Mouse (Mus musculus) natural killer cell, adult 2 months (primary cell): ENCODE results near the gene Shisa5.

ENCODE experiments used
- DNase-seq, 2 experiments: peaks; one replicate each; pipeline ENCODE4 v3.0.0; 2022; ENCODE audit warnings: low spot score in 2 of 2

The Shisa5 gene

DNA sequence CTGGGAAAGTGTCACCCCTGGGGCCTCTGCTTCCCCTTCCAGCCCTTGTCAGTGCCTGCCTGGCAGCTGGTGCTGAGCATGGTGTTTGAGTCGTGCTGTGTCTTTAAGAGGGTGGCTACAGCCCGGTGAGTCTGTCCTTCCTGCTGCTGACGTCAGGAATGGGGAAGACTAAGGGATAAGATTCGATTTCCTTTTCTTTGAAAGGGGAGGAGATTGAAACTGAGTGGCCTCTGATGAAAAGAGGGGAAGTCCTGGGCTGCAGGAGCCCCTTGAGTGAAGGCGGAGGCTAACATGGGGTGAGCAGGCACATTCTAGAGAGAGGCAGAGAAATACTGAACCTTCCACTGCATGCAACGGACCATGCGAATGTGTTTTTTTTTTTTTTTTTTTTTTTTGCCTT lies 16.3 kb downstream of the Shisa5 start:
- DNase-seq: peak; percentile 66 to 72

DNA sequence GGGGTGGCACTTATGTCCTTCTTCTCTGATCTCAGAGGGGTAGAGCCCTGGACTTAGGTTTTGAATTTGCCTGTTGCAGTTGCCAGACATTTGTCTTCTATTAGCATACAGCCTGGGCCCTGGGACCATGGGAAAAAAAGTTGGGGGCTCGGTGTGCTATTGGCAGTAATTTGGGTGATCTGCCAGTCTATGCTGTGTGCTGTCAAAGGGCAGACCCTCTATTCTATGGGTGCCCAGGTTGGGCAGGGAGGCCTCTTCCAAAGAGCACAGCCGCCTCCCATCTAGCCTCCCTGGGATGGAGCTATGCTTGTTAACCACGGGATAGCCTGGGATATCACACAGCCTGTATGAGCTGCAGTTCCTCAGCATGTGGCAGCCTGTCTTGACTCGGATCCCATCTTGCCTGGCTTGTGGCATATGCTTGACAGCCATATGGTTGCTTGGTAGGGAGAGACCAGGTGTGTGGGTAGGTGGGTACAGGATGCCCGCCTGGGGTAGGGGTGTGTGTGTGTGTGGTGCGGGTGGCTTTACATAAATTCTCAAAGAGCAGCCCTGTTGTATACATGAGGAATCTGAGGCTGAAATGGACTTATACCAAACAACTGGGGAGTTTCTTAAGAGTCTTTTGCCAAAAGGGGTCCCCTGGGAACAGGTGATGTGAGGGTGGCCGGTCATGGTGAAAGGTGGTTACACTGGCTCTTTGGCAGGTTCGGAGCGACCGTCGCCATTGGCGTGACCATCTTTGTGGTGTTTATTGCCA lies 17.1 kb downstream of the Shisa5 start:
- DNase-seq: no peak

DNA sequence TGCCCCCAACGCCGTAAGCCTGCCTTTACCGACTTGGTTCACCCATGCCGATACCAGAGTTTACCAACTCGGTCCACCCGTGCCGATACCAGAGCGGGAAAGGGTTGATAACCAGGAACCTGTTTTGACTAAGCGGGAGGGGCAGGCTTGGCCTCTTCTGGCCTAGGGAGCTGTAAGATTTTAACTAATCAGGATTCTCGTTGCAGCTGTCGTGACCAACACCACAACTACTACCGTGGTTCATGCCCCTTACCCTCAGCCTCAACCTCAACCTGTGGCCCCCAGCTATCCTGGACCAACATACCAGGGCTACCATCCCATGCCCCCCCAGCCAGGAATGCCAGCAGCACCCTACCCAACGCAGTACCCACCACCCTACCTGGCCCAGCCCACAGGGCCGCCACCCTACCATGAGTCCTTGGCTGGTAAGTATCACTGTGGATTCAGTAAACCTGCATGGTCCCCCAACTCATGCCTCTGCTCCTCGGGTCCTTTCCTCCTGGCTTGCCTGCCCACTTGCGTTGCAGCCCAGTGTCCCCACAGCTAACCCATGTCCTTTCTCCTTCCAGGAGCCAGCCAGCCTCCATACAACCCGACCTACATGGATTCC lies 17.8 kb downstream of the Shisa5 start:
- DNase-seq: no peak

DNA sequence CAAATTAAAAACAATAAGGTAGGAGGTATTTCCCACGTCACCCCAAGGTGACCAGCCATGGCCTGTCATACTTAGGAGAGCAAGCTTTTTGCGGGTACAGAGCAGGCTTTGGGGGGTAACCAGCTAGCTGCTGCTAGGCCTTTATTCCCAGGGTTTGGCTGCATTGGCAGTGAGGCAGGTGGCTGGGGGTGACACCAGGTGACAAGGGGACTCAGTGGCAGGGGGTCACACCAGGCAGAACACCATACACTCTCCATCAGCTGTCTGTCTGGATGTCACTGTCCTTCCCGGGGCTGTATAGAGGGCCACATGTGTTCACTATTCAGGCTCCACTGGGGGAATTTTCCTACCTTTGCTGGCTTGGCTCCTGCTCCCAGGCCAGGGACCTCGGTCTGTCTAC lies 18.6 kb downstream of the Shisa5 start:
- DNase-seq: no peak

DNA sequence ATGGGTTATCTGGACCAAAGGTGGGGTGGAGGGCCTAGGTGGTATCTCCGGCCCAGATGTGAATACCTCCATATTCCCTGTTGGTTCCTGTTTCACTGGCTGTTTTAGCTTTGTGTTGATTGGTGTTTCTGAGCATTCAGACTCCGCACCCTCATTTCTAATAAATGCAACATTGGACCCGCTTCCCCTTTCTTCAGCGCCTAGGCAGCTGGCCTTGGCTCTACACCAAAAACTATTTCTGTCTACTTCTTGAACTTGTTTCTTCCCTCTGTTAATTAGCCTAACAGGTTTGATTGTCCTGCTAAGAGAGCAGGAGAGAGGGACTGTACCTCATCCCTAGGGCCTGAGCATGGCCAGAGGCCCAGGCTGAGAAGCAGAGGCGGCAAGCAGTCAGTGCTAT lies 19.2 kb downstream of the Shisa5 start:
- DNase-seq: peak in 1 of 2 experiments; percentile 31

DNA sequence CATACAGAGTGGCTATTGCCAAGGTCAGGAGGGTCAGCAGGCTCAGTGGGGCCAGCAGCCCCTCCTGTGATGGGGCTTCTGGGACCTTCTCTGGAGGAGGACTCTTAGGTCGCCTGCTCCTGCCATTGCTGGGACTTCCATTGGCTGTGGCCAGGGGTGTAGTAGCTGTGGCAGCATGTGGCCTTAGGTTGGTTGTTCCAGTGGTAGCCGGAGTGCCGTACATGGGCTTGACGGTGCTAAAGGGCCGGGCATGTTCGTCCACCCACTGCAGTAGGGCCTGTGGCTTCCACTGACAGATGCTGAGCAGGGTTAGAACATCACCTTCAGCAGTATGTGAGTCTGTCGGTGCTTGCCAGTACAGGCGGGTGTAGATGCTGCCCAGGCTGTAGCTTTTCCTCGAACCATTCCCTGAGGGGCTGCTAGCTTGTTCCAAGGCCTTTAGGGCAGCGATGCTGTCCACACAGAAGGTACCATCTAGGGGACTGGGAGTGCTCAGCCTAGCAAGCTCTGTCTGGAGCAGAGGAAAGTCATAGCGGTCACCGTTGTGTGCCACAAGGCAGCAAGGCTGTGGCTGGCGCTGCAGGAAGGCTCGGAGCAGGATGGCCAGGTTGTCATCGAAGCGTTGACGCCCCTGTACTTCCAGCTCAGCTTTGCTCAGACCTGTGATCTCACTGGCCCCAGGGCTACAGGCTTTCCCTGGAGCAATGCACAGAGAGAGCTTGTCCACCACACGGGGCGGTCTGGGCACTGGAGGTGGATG lies 19.8 kb downstream of the Shisa5 start:
- DNase-seq: peak in 1 of 2 experiments; percentile 28

DNA sequence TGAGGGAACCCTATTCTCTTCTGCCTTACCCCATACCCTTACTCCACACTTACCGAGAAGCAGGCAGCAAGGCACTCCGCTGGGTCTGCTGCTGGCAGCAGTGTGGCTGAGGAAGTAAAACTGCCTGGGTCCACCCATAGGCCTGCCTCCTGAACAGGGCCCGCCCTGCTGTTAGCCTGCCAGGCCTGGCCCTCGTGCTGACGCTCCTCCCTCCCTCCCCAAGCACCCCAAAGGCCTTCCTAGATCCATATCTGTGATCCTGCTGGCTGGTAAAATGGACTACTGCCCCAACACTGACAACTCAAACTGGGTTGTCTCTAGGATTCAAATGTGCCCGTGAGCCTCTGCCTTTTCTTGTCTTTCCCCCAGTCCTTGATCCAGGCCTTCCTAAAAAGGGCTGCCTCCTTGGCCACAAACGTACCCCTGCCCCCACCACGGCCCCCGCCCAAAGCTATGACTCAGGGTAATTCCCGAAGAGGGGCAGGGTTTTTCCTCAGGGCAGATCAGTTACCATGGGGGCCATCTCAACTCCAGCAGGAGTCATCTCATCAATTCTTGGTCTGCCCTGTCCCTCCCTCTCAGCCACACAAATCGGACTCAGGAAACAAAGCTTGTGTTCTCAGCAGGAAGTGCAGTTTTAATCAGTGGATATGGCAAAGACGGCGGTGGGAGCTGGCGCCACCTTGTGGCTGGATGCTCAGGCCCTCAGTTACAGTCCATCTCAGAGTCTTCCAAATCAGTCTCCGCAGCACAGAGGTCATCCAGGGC lies 21.0 kb downstream of the Shisa5 start, which contains the start of gene Trex1:
Gene Trex1 (minus strand): TSS at position 599 of the 768 bp plus-strand sequence.
- peak; percentile 87 to 90 for DNase-seq

DNA sequence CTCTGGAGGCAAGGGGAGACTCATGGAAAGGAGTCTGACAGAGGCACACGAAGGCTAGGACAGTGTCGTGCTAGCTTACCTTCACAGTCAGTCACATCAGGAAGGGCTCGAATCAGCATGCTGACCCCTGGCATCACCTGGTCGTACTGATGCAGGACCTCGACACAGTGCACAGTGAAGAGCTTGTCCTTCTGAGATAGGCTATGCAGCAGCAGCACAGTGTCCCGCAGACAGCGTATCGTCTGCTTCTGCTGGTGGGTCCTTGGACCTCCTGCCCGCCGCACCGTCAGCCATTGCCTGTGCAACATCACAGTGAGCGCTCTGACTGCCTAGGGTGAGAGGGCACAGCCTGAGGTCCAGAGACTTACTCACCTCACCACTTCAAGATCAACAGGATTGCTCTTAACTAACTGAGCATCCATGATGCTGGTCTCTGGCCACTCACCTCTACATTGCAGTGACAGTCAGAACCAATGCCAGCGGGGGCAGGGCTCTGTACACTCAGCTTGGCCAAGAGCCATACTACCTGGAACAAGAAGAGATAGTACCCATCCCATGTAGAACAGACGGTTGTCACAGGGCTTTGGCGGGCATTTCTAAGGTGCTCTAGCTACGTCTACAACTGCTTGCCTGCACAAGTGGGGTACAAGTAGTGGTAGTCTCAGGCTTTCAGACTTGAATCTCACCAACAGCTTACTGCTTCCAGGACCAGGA lies 22.0 kb downstream of the Shisa5 start:
- DNase-seq: no peak

DNA sequence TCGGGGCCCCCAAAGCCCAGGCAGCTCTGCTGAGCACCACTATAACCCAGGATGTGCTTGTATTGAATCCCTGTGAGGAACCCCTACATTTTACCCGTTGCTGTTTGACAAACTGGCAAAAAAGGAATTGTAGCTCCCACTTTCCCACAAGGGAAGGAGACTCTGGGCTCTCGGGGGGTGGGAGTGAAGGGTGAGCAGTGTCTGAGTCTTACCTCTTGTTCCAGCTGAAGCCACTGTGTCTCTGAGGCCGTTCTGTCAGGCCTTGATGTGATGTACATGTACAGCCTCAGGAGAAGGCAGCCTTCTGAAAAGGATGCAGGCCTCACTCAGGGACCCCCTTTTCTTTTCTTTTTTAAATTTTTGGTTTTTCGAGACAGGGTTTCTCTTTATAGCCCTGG lies 22.5 kb downstream of the Shisa5 start:
- DNase-seq: no peak

DNA sequence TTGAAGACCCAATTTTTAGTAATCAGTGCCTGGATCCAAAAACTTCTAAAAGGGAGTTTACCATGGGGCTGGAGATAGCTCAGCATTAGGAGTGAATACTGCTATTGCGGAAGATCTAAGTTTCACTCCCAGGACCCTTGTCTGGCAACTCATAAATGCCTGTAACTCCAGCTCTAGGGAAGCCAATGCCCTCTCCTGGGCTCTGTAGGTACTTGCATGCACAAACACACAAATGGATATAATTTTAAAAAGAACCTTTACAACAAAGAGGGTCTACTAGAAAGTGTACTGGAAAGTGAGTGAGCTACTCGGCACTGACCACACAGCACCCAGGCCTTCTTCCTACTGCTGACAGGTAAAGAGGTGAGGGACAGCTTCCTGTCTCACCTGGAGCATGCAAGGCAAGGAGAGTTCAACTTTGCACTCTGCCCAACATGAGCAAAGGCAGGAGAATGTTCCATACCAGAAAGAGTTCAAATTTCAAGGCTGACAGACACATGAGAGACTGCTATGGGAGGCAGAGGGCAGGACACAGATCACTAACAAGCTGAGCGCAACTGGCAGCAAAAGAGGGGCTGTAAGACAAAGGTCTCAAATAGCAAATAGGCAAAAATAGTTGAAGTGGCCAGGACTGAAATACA lies 29.9 kb downstream of the Shisa5 start:
- no peak for DNase-seq

DNA sequence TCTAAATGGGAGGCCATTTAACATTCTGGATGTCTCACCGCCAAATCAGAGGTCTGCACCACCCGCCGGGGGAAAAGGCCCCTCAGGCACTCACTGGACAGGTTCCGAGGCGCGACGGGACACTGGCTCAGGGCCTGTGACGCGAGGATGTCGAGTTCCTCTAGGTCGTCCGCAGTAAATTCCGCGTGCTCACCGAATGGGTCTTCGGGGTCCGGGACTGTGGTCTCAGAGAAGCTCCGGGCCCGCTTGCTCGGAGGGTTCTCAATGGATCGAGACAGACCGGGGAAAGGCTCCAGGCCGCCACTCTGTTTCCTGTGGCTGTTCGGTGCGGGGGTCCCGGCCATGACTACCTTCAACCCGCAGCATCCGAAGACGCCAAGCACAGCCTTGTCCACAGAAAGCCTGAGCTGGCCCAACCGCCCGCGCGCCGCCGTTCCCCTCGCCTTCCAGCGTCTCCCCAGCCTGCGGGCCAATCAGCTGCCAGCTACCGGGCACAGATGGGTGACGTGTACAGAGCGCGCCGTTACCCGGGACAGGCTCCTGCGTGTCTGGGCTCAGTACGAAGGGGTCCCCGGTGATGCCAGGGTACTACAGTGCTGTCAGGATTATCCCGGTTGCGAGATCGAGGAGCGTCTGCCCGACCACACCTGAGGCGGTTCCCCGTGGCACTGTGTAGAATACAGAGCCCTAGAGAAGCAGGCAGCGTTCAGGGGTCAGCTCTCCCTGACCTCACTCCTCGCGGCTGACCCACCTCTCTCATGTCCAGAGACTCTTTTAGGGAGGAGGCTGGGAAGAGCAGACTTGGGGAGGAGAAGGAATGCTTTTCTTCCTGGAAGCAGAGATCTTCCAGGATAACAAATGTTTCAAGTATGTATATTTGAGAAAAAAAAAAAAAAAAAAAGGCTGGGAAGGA lies 35.6 kb downstream of the Shisa5 start, which contains the start of gene Atrip:
Gene Atrip (minus strand): TSS at position 464 of the 913 bp plus-strand sequence.
- peak; percentile 75 to 83 for DNase-seq

DNA sequence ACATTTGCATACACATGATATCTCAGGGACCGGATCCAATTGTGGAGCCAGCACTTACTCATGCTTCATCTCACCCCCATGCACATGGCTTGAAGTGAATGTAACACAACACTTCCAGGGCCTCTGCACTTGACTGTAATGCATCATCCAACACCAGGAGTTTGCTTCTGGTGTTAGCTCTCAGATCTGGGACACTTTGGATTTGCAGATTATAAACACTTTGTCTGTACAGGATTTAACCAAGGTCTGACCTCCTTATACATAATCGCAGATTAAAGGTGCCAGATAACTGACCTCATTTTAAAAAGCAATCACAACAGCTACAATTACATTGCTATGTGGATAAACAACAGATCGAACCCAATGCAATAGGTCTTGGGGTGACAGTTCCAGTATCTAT lies 42.2 kb downstream of the Shisa5 start:
- no peak for DNase-seq

DNA sequence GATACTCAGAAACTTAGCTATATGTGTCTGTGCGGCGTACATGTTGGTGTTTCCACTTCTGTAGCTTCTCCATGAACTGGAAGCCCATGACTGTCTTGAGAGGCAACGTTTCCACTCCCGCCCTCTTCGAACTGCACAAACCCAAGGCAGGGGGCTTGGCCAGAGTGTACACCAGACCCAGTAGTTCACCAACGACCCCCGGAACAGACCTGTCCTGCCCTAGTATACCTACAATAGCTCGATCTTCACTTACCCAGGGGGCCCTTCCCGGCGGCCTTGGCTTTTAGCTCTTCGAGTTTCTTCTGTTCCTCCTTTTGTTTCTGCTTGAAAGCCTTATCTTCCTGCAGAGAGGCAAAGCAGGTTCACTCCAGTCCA lies 43.4 kb downstream of the Shisa5 start:
- no peak for DNase-seq

DNA sequence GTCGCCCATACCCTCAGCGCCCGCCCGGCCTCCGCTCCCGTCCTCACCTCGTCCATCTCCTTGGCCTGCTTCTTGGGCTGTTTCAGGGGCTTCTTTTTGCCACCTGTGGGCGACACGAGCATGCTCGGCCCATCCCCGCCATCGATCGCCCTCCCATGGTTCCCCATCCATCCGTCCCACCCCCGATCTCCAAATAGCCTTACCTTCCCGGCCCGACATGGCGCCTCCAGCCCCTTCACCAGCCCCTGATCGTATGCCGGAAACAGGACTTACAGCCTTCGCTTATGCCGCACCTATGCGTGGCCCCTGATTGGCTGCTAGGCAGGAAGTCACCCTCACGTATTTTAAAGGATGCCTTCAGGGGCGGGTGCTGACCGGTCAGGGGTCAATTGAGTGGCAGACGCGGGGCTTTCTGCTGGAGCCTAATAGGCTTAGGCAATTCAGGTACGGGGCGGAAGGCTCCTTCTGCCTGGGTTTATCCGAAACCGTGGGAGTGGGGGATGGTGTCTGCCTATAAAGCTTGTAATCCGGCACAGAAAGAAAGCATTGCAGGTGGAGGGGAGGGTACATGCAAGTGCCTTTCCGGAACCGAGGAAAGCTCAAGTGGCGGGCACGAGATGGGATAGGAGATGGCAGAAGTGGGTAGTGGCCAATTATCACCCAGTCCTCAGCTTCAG lies 43.9 kb downstream of the Shisa5 start, which contains the start of the genes Ccdc51 and Tma7:
Gene Ccdc51 (plus strand): TSS at position 370 of the 677 bp plus-strand sequence.
Gene Tma7 (minus strand): TSS at position 464 of the 677 bp plus-strand sequence.
- peak; percentile 78 to 83 for DNase-seq

DNA sequence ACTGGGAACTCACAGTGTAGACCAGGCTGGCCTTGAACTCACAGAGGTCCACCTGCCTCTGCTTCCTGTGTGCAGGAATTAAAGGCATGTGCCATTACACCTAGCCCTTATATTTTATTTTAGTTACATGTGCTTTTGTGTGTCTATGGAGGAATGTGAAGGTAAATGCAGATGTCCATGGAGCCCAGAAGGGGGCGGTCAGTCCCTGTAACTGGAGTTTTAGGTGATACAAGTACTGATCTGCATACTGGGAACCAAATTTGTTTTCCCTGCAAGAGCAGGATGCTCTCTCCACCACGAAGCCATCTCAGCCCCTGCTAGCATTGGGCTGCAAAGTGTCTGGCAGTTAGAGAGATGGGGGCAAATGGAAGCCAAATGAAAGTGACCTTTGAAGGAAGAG lies 46.6 kb downstream of the Shisa5 start:
- no peak for DNase-seq

DNA sequence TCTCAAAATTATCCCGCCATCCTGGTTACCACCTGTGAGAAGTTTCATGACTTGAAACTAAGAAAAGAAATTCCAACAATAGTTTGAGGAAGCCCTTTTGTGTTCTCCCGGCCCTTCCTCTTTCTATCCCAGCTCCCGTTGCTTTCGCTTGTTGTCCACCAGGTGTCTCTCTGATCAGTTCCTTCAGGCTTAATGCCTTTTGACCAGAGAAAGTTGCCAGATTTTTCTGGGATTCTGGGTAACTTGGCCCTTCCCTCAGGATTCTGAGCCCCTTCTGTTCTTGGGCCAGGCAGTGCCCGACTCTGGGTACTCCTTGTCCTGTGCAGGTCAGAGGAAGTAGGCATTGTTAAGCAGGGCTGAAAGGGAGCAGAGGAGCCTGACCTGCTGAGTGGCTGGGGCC lies 49.6 kb downstream of the Shisa5 start:
- DNase-seq: no peak

DNA sequence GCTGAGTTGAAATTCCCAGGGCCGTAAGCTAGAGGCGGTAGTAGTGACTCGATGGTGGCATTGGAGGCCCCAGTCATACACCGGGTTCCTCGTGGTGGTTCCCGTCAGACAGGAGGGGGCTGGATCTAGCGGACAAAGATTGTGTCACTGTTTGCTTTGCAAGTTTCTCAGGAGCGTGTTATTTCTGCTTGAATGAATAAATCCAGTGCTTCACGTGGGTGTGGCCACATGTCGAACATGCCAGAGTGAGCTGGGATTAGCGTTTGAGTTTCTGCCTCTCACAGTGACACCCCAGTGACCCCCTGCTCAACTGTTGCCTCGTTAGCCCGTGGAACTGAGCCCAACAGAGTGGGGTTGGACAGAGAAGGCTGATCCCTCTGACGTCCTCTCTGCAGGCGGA lies 52.1 kb downstream of the Shisa5 start:
- no peak for DNase-seq

DNA sequence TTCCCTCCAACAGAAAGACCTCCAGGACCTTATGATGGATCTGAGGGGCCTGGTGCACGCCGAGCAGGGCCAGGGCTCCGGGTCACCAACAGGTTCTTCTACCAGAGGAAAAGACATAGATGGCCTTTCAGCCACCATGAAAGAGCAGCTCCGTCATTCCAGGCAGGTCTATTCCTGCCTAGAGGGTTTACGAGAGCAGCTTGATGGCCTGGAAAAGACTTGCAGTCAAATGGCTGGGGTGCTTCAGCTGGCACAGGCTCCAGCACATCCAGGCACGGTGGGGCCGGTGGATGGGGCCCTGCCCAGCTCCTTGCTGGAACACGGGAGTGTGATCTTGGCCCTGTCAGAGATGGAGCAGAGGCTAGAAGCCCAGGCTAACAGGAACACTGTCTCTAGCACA lies 53.4 kb downstream of the Shisa5 start:
- no peak for DNase-seq

DNA sequence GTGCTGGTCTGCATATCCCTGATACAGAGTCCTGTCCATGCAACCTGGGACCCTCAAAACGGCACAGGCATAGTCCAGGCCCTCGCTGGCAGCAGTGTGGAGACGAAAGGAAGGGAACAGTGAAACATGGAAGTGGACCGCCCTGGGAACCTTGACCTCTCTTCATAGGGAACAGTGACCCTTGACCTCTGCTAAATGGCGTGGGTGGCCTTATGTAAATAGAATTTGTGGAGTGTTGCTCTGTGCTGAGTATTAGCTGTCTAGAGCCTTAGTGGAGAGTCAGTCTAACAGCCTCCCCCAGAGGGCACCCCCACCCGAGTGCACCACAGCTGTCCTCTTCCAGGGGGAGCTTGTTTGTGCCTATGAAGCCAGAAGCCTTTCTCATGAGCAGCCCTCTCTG lies 54.4 kb downstream of the Shisa5 start:
- DNase-seq: no peak
